Mouse (Mus musculus): ENCODE results near the gene Plau. TPM values are rescaled to one million over a fixed set of nuclear protein-coding genes. Genes with fewer than 3 reads are reported as not detected.

Plau gene
- polyA plus RNA-seq, 1 experiment: 75.9 TPM

DNA sequence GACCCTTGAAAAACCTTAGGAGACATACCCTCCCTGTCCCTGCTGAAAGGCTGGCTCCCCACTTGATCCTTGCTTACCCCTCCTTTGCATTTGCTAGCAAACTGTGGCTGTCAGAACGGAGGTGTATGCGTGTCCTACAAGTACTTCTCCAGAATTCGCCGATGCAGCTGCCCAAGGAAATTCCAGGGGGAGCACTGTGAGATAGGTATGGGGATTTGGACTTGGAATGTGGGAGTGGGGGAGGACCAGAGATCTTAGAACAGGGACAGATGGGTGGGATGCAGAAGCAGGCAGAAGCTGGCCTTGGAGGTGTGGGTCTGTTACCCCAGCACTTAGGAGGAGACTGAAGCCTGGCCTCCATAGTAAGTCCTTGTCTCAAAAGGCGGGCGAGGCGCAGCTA is 1.2 kb downstream of the Plau start:
- TF ChIP-seq CTCF (IDR thresholded peaks at IDR 0.05; ENCODE audit: borderline replicate concordance, insufficient read depth, low read length): no peak
- no peak for TF ChIP-seq POLR2A (IDR thresholded peaks at IDR 0.05; ENCODE audit: low read depth, low read length)
- Histone ChIP-seq H3K4me1 (ENCODE audit: control insufficient read depth, insufficient read depth, low read length) (peaks cover 13% of the 10 kb centered on the region), H3K4me3 (ENCODE audit: insufficient read depth, low read length) (peak overlapping the region; percentile 65)

DNA sequence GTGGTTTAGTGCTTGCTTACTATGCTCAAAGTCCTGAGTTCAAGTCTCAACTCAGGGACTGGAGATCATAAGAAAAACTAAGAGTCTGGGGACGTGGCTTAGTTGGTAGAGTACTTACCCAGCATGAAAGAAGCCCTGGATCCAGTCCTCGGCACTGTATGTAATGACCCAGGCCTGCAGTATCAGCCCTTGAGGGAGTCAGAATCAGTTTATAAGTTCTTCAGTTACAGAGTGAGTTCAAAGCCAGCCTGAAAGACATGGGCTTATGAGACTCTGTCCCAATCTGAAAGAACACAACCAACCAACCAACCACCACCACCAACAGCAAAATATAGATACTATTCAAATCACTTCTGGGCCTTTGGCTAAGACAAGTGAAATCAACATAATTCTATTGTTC is 5.1 kb downstream of the Plau start:
- H3K4me1 ChIP-seq (ENCODE audit: control insufficient read depth, insufficient read depth, low read length): peaks cover 14% of the 10 kb centered on the region; the same call in 1 of the 2 replicates
- no peak overlapping the region for H3K27ac ChIP-seq (ENCODE audit: insufficient read depth, low read length)
- H3K4me3 ChIP-seq (ENCODE audit: insufficient read depth, low read length): no peak overlapping the region
- TF ChIP-seq POLR2A (IDR thresholded peaks at IDR 0.05; ENCODE audit: low read depth, low read length) (no peak), CTCF (IDR thresholded peaks at IDR 0.05; ENCODE audit: borderline replicate concordance, insufficient read depth, low read length) (no peak)

More for the DNA sequence above, 1.2 kb downstream of the Plau start:
- no peak overlapping the region for H3K27ac ChIP-seq (ENCODE audit: insufficient read depth, low read length)

DNA sequence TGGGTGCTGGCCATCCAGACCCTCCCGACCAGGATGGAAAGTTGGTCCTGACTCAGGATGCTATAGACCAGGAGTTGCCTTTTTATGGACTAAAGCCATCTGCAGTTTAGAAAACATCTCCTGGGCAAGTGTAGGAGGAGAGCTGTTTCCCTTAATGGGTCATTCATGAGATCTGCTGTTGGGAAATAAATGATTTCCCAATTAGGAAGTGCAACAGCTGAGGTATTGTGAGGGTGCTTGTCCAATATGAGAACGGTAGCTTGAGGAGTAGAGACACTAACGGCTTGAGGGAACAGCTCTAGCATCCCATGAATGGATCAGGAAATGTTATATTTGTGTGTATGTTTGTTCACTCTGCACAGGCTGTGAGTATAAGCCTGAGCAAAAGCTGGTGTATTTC is 6.2 kb downstream of the Plau start:
- H3K4me3 ChIP-seq (ENCODE audit: insufficient read depth, low read length): no peak overlapping the region
- H3K27ac ChIP-seq (ENCODE audit: insufficient read depth, low read length): no peak overlapping the region
- no peak for TF ChIP-seq POLR2A (IDR thresholded peaks at IDR 0.05; ENCODE audit: low read depth, low read length)
- TF ChIP-seq CTCF (IDR thresholded peaks at IDR 0.05; ENCODE audit: borderline replicate concordance, insufficient read depth, low read length): no peak
- H3K4me1 ChIP-seq (ENCODE audit: control insufficient read depth, insufficient read depth, low read length): peaks cover 14% of the 10 kb centered on the region; the same call in 1 of the 2 replicates

DNA sequence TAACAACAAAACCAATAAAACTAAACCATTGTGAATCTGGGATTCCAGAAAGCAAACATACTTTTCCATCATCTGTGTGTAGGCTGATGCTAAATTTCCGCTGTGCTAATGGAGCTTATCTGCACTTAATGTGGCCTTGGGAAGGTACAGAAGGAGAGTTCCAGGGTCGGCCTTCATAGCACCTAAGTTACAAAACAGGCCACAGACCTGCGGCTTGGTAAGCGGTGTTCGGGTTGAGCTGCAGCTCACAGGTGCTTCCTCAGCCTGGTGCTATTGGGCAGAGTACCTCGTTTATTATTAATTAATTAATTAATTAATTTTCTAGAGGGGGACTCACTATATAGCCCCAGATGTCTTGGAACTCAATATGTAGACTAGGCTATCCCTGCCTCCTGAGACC is 7.7 kb downstream of the Plau start:
- peak; percentile 31; the same call in 1 of the 2 replicates for TF ChIP-seq POLR2A (IDR thresholded peaks at IDR 0.05; ENCODE audit: low read depth, low read length)
- no peak for TF ChIP-seq CTCF (IDR thresholded peaks at IDR 0.05; ENCODE audit: borderline replicate concordance, insufficient read depth, low read length)
- no peak overlapping the region for H3K27ac ChIP-seq (ENCODE audit: insufficient read depth, low read length)
- 0 out of 2 replicates have a peak, but pooled peaks cover 10% of the 10 kb centered on the region for H3K4me1 ChIP-seq (ENCODE audit: control insufficient read depth, insufficient read depth, low read length)
- no peak overlapping the region for H3K4me3 ChIP-seq (ENCODE audit: insufficient read depth, low read length)

DNA sequence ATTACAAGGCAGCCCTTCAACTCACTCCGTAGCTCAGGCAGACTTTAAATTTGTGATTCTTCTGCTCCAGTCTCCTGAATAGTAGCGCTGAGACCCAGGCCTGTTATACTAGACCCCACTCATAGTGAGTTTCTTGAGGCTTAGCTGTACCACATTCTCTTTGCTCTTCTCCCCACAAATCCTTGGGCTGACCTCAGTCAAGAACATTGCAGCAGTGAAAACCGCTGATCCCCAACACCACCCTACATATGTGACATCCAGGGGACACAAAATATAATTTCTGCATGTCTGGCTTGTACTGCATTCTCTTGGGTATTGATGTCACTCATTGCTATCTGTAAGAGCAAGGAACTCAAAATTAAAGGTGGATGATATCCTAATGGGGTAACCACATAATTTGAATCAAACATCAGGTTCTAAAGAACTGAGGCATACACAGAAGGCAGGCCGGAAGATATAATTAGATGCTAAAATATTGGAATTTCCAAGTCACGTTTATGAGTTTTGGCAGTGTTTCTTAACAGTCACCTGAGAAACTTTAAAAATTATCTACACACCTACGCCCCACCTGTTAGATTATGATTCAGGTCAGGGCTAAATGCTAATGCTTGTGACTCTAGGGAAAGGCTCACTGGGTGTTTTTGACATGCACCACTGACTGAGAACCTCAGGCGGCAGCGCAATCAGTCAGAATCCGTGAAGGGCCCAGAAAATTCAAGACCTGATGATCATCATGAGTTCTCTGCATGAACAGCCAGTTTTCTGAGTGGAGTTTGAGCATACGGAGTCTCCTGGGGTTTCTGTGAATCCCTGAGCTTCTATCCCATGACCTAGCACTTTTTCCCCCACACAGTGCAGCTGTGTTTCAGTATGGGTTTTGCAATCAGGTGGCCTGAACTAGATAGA is 8.5 kb downstream of the Plau start:
- no peak overlapping the region for H3K27ac ChIP-seq (ENCODE audit: insufficient read depth, low read length)
- TF ChIP-seq POLR2A (IDR thresholded peaks at IDR 0.05; ENCODE audit: low read depth, low read length) (no peak), CTCF (IDR thresholded peaks at IDR 0.05; ENCODE audit: borderline replicate concordance, insufficient read depth, low read length) (no peak)
- 0 out of 2 replicates have a peak, but pooled peaks cover 5% of the 10 kb centered on the region for H3K4me1 ChIP-seq (ENCODE audit: control insufficient read depth, insufficient read depth, low read length)
- no peak overlapping the region for H3K4me3 ChIP-seq (ENCODE audit: insufficient read depth, low read length)

DNA sequence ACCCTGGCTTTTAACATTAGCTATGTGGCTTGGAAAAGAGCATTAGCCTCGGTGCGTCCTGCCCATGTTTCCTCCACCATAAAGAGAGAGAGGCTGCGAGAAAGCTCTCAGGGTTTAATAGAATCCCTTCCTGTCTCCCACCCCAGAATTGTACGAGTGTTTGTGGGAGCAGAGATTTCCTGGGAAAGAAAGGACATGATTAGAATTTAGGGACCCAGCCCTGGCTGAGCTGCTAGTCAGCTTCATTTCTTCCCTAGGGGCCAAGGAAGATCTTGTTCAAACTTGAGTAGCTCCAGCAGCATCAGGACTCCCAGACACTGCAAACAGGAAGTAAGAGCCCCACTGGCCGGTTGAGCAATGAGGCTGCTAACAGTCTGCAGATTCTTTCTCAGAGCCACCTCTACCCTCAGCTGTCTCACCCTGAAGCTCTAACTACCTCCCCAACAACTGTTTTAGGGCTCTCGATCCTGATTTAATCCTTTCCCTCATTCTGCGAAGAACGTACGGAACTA is 9.2 kb downstream of the Plau start:
- H3K4me1 ChIP-seq (ENCODE audit: control insufficient read depth, insufficient read depth, low read length): peaks cover 10% of the 10 kb centered on the region
- no peak overlapping the region for H3K27ac ChIP-seq (ENCODE audit: insufficient read depth, low read length)
- no peak overlapping the region for H3K4me3 ChIP-seq (ENCODE audit: insufficient read depth, low read length)
- TF ChIP-seq CTCF (IDR thresholded peaks at IDR 0.05; ENCODE audit: borderline replicate concordance, insufficient read depth, low read length): no peak

DNA sequence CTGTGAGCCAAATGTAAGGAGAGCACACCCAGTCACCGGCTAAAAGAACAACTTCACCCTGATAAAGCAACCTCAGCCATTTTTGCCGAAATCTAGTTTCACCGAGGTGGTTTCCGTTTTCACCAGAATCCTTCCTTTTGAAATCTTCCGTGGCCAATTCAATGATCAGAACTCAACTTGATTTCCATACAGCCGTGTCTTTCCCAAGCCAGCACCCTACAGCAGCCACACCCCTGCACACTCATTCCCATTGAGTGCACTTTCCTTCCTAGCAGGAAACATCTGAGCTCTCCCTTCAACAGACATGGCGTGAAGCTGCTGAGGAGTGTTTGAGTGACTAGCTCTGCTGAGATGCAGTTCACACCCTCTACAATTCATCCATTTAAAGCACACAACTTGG is 9.8 kb downstream of the Plau start:
- H3K4me1 ChIP-seq (ENCODE audit: control insufficient read depth, insufficient read depth, low read length): peaks cover 10% of the 10 kb centered on the region
- H3K4me3 ChIP-seq (ENCODE audit: insufficient read depth, low read length): no peak overlapping the region
- no peak overlapping the region for H3K27ac ChIP-seq (ENCODE audit: insufficient read depth, low read length)
- TF ChIP-seq POLR2A (IDR thresholded peaks at IDR 0.05; ENCODE audit: low read depth, low read length) (no peak), CTCF (IDR thresholded peaks at IDR 0.05; ENCODE audit: borderline replicate concordance, insufficient read depth, low read length) (no peak)

DNA sequence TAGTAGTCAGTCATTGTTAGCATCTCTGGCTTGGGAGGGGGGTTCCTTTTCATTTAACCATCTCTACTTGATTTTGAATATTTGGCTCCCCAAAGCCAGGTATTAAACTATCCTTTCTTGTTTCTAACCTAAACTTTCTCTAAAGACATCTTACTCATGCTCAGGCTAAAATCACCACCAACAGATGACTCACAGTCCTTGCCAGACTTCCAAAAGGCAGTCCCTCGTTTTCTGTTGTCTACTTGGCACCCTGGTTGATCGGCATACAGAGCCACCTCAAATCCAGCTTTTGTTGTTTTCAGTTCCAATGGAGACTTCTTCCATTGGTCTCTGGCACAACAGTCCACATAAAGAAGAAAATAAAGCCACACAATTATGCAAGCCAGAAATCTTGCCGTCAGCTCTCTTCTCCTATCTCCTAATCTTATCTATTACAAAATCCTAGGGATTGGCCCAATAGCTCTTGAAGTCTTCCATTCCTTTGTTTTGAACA is 11.2 kb downstream of the Plau start:
- TF ChIP-seq POLR2A (IDR thresholded peaks at IDR 0.05; ENCODE audit: low read depth, low read length): no peak
- no peak for TF ChIP-seq CTCF (IDR thresholded peaks at IDR 0.05; ENCODE audit: borderline replicate concordance, insufficient read depth, low read length)
- H3K4me1 ChIP-seq (ENCODE audit: control insufficient read depth, insufficient read depth, low read length): peaks cover 10% of the 10 kb centered on the region
- no peak overlapping the region for H3K4me3 ChIP-seq (ENCODE audit: insufficient read depth, low read length)
- H3K27ac ChIP-seq (ENCODE audit: insufficient read depth, low read length): no peak overlapping the region

DNA sequence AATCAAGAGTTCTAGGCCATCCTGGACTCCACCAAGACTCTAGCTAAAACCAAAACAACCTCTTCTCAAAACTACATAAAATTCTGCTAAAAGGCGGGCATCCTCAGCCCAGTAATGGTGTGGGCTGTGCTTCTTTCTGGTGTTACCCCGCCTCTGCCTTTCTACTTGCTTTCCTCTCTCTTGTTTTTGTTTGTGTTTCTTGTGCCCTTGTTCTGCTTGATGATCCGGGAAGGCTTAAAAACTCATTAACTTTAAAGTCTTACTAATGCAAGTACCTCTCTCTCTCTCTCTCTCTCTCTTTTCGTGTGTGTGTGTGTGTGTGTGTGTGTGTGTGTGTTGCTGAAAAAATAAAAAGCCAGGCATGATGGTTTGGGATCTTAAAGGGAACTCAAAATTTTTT is 13.3 kb downstream of the Plau start:
- Histone ChIP-seq H3K4me3 (ENCODE audit: insufficient read depth, low read length) (no peak overlapping the region), H3K27ac (ENCODE audit: insufficient read depth, low read length) (no peak overlapping the region), H3K4me1 (ENCODE audit: control insufficient read depth, insufficient read depth, low read length) (peaks cover 10% of the 10 kb centered on the region)
- no peak for TF ChIP-seq POLR2A (IDR thresholded peaks at IDR 0.05; ENCODE audit: low read depth, low read length)
- no peak for TF ChIP-seq CTCF (IDR thresholded peaks at IDR 0.05; ENCODE audit: borderline replicate concordance, insufficient read depth, low read length)

DNA sequence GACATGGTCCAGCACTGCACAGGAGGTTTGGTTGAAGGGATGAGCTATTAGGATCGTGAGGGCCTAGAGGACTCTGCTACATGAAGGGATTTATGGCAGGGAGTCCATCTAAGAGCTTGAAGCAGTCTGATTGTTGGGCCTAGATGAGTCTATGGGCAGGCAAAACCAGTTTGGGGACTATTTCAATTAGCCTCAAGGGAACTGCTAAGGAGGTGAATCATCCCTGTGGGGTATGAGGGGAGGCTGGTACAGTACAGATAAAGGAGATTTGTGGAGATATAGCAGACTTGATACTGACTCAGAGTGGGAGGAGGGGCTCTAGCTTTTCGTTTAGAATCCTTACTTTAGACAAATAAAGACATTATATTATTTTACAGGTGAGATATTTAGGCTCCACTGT is 14.0 kb downstream of the Plau start:
- Histone ChIP-seq H3K27ac (ENCODE audit: insufficient read depth, low read length) (no peak overlapping the region), H3K4me1 (ENCODE audit: control insufficient read depth, insufficient read depth, low read length) (peaks cover 6% of the 10 kb centered on the region), H3K4me3 (ENCODE audit: insufficient read depth, low read length) (no peak overlapping the region)
- TF ChIP-seq CTCF (IDR thresholded peaks at IDR 0.05; ENCODE audit: borderline replicate concordance, insufficient read depth, low read length) (no peak), POLR2A (IDR thresholded peaks at IDR 0.05; ENCODE audit: low read depth, low read length) (no peak)
